Mouse (Mus musculus) heart, adult 2 months (tissue): ENCODE measurements around the gene Ptpre.

ENCODE experiments used
- CTCF ChIP-seq: fragments of 200-600 bp; IDR thresholded peaks from 2 replicates; pipeline ENCODE4 v1.8.1; 2022; ENCODE audit warnings: antibody characterized with exemption, mild to moderate bottlenecking, moderate library complexity
- POLR2A ChIP-seq: fragments of 200-500 bp; IDR thresholded peaks from 2 replicates; pipeline ENCODE4 v1.6.1; 2011; ENCODE audit warnings: mild to moderate bottlenecking, low read depth, low read length, control low read depth; ENCODE audit not compliant: insufficient read depth

- no peak for TF ChIP-seq POLR2A
- no peak for TF ChIP-seq CTCF
Observed at GRCm38 (mm10) chr7:135694130-135694529, 156.8 kb downstream of the Ptpre start.
